Mouse (Mus musculus) adrenal gland, adult 18-20 months (tissue): ENCODE measurements around the gene Gm20814. TPM values are rescaled to one million over a fixed set of nuclear protein-coding genes. Genes with fewer than 3 reads are reported as not detected.
"Not testable (repeated sequence)": the region's sequence is repeated elsewhere in the genome, so short reads cannot be mapped to it uniquely, and the experiment has no call there.

ENCODE experiments used
- DNase-seq, 2 experiments: peaks; one replicate each; pipeline ENCODE4 v3.0.0; 2021 to 2022; ENCODE audit warnings: low spot score in 2 of 2
- long read RNA-seq, 2 experiments: library from polyadenylated mRNA; stranded (forward); transcript quantifications; one replicate each; pipeline ENCODE4 v2.0.0; 2021
- total RNA-seq, 2 experiments: library from RNA; stranded (reverse); gene quantifications; 1 replicate in 1 of 2; 2 replicates in 1 of 2; pipeline ENCODE4 v1.2.3; 2021

Gm20814 gene
- total RNA-seq, result not detected
- long read RNA-seq, experiment 1, result 0 reads
- long read RNA-seq, experiment 2, result 0 reads

DNA sequence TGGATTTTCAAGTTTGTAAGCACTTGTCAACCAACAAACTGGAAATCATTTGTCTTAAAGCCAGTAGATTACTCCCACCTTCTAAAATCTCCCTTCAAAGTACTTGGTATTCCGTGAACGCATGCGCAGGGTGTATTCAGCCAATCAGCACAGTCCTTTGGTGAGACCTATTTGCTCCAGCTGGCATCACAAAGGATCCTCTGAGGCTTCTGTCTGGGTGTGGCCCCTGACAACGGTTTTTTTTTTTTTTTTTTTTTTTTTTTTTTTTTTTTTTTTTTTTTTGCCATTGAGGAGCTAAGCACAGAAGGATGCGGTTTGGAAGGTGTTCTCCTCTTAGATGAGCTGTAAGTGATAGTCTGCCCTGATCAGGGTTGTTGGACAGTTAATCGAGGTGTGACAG, at the start of gene Gm20814:
Gene Gm20814 (plus strand): TSS at position 301 of the 400 bp plus-strand sequence.
- DNase-seq, result not testable (repeated sequence)
